Mouse (Mus musculus) stomach, postnatal 0 days (tissue): ENCODE results near the gene Smad6. TPM values are rescaled to one million over a fixed set of nuclear protein-coding genes. Genes with fewer than 3 reads are reported as not detected.

Source experiments
- ATAC-seq: fragments of 200-750 bp; cut with Nextera tagmentation; 2 replicates; pipeline ENCODE4 v1.8.0; 2017; ENCODE audit not compliant: low FRiP score, low TSS enrichment
- DNase-seq: peaks from one replicate; pipeline ENCODE4 v3.0.0-alpha.2; 2016; ENCODE audit warnings: low spot score
- H3K27ac ChIP-seq: fragments of 300-500 bp; sonication (generic); replicated peaks from 2 replicates; pipeline ENCODE4 v1.5.1; 2014; ENCODE audit warnings: mild to moderate bottlenecking, control low read depth
- H3K27me3 ChIP-seq: fragments of 300-500 bp; sonication (generic); 2 replicates; pipeline ENCODE4 v1.6.1; 2014; ENCODE audit warnings: low read length; ENCODE audit not compliant: control insufficient read depth, insufficient read depth
- H3K36me3 ChIP-seq: fragments of 300-500 bp; sonication (generic); 2 replicates; pipeline ENCODE4 v1.6.1; 2014; ENCODE audit warnings: low read length, mixed read lengths; ENCODE audit not compliant: control insufficient read depth, insufficient read depth
- H3K4me1 ChIP-seq: fragments of 300-500 bp; sonication (generic); replicated peaks from 2 replicates; pipeline ENCODE4 v1.6.1; 2014; ENCODE audit warnings: antibody characterized with exemption; ENCODE audit not compliant: control insufficient read depth, insufficient read depth
- H3K4me2 ChIP-seq: fragments of 300-500 bp; sonication (generic); replicated peaks from 2 replicates; pipeline ENCODE4 v1.6.1; 2014; ENCODE audit warnings: low read depth, mild to moderate bottlenecking, control low read depth, moderate library complexity
- H3K4me3 ChIP-seq: fragments of 300-500 bp; sonication (generic); 2 replicates; pipeline ENCODE4 v1.5.1; 2014; ENCODE audit warnings: low read depth, low read length, control low read depth
- H3K9ac ChIP-seq: fragments of 300-500 bp; sonication (generic); 2 replicates; pipeline ENCODE4 v1.6.1; 2014; ENCODE audit warnings: mild to moderate bottlenecking, low read length, control low read depth, mixed read lengths
- H3K9me3 ChIP-seq: fragments of 300-500 bp; sonication (generic); 2 replicates; pipeline ENCODE4 v1.6.1; 2016; ENCODE audit warnings: low read length; ENCODE audit not compliant: control insufficient read depth
- CTCF ChIP-seq: IDR thresholded peaks from 2 replicates; pipeline ENCODE4 v1.5.1; 2016; ENCODE audit warnings: antibody characterized with exemption, low read depth, mild to moderate bottlenecking, moderate library complexity
- EP300 ChIP-seq: optimal IDR thresholded peaks from 2 replicates; pipeline ENCODE3; 2016; ENCODE audit warnings: antibody characterized with exemption
- WGBS: fragments of 180-500 bp; shearing (Covaris S2); extraction: QIAGEN DNeasy Blood & Tissue Kit; methylation state at CpG from one replicate; pipeline ENCODE4 v1.1.7; 2014; 5-methylcytosine and 5-hydroxymethylcytosine counted together
- polyA plus RNA-seq: library from polyadenylated mRNA; unstranded; fragments of >200 nt; fragmentation: Nextera tagmentation; extraction: Ambion mirVana; gene quantifications from 2 replicates; pipeline ENCODE4 v1.2.1, GENCODE M21; 2015

The Smad6 gene
- polyA plus RNA-seq, 1 experiment from 2014 or later = 6.0 TPM

- H3K9ac ChIP-seq = no peak overlapping the region
- DNase-seq = no peak
- H3K4me2 ChIP-seq = no peak overlapping the region
- H3K4me1 ChIP-seq = peaks cover 30% of the 10 kb centered on the region
- no peaks in the 10 kb centered on the region for H3K9me3 ChIP-seq
- no peaks in the 10 kb centered on the region for H3K27me3 ChIP-seq
- TF ChIP-seq CTCF = no peak
- no peak for TF ChIP-seq EP300
- ATAC-seq = no peak
- H3K27ac ChIP-seq = no peak overlapping the region
- no peak overlapping the region for H3K4me3 ChIP-seq
- WGBS = 88% methylated on average over 11 of the region's 11 CpGs
- no peaks in the 10 kb centered on the region for H3K36me3 ChIP-seq
These were observed 49.1 kb downstream of the Smad6 start for GRCm38 (mm10) chr9:63972576-63973290.

- H3K36me3 ChIP-seq = no peaks in the 10 kb centered on the region
- peaks cover 32% of the 10 kb centered on the region for H3K4me1 ChIP-seq
- H3K9me3 ChIP-seq = no peaks in the 10 kb centered on the region
- WGBS = 30% methylated on average over 4 of the region's 4 CpGs
- H3K27ac ChIP-seq = no peak overlapping the region
- no peak overlapping the region for H3K9ac ChIP-seq
- no peaks in the 10 kb centered on the region for H3K27me3 ChIP-seq
- H3K4me2 ChIP-seq = no peak overlapping the region
- DNase-seq (no peak), ATAC-seq (no peak)
- no peak for TF ChIP-seq EP300
- no peak for TF ChIP-seq CTCF
- no peak overlapping the region for H3K4me3 ChIP-seq
These were observed 50.3 kb downstream of the Smad6 start for GRCm38 (mm10) chr9:63971557-63971956.

- Histone ChIP-seq H3K9ac (no peak overlapping the region), H3K27me3 (no peaks in the 10 kb centered on the region), H3K4me2 (no peak overlapping the region), H3K4me3 (no peak overlapping the region), H3K36me3 (no peaks in the 10 kb centered on the region), H3K9me3 (no peaks in the 10 kb centered on the region), H3K4me1 (peaks cover 35% of the 10 kb centered on the region), H3K27ac (peak overlapping the region; percentile 86)
- WGBS = 34% methylated on average over 6 of the region's 6 CpGs
- peak; percentile 63 for DNase-seq
- peak; percentile 67 for ATAC-seq
- TF ChIP-seq EP300 = no peak
- TF ChIP-seq CTCF = 0 out of 2 replicates have a peak, but pooled peaks have one; percentile 7
These were observed 51.0 kb downstream of the Smad6 start for GRCm38 (mm10) chr9:63970836-63971235.

GRCm38 (mm10) chr9:63970388-63970787 lies 51.5 kb downstream of the Smad6 start:
- no peaks in the 10 kb centered on the region for H3K36me3 ChIP-seq
- WGBS = 37% methylated on average over 12 of the region's 12 CpGs
- no peak overlapping the region for H3K4me2 ChIP-seq
- no peak overlapping the region for H3K4me3 ChIP-seq
- no peaks in the 10 kb centered on the region for H3K9me3 ChIP-seq
- no peaks in the 10 kb centered on the region for H3K27me3 ChIP-seq
- no peak overlapping the region for H3K9ac ChIP-seq
- TF ChIP-seq CTCF = no peak
- TF ChIP-seq EP300 = no peak
- peaks cover 37% of the 10 kb centered on the region for H3K4me1 ChIP-seq
- ATAC-seq (peak; percentile 19; the same call in 1 of the 2 replicates), DNase-seq (peak; percentile 52)
- peak overlapping the region; percentile 86 for H3K27ac ChIP-seq

GRCm38 (mm10) chr9:63969467-63969866 lies 52.4 kb downstream of the Smad6 start:
- no peaks in the 10 kb centered on the region for H3K9me3 ChIP-seq
- TF ChIP-seq EP300 (no peak), CTCF (no peak)
- no peak for DNase-seq
- H3K4me1 ChIP-seq = peaks cover 37% of the 10 kb centered on the region
- no peak overlapping the region for H3K4me3 ChIP-seq
- no peak for ATAC-seq
- no peak overlapping the region for H3K4me2 ChIP-seq
- 68% methylated on average over 10 of the region's 10 CpGs for WGBS
- H3K27ac ChIP-seq = peak overlapping the region; percentile 90
- H3K9ac ChIP-seq = no peak overlapping the region
- H3K27me3 ChIP-seq = no peaks in the 10 kb centered on the region
- no peaks in the 10 kb centered on the region for H3K36me3 ChIP-seq

- ATAC-seq = peak; percentile 28
- Histone ChIP-seq H3K4me2 (no peak overlapping the region), H3K9ac (no peak overlapping the region), H3K27me3 (no peaks in the 10 kb centered on the region), H3K4me1 (peaks cover 34% of the 10 kb centered on the region), H3K9me3 (no peaks in the 10 kb centered on the region), H3K4me3 (no peak overlapping the region), H3K27ac (peak overlapping the region; percentile 90), H3K36me3 (no peaks in the 10 kb centered on the region)
- 14% methylated on average over 9 of the region's 9 CpGs for WGBS
- TF ChIP-seq CTCF (no peak), EP300 (no peak)
- DNase-seq = peak; percentile 78
These were observed 53.3 kb downstream of the Smad6 start for GRCm38 (mm10) chr9:63968592-63968991.
